Mouse (Mus musculus): ENCODE measurements around the gene Prkcq.
"Not testable (repeated sequence)": the region's sequence is repeated elsewhere in the genome, so short reads cannot be mapped to it uniquely, and the experiment has no call there.

The Prkcq gene

GRCm38 (mm10) chr2:11294643-11295191 is 122.8 kb downstream of the Prkcq start:
- no peak for DNase-seq

- DNase-seq, result no peak
These were observed 126.9 kb downstream of the Prkcq start for GRCm38 (mm10) chr2:11298811-11299210.

GRCm38 (mm10) chr2:11299366-11299765 is 127.5 kb downstream of the Prkcq start:
- DNase-seq, result no peak

GRCm38 (mm10) chr2:11300362-11300761 is 128.5 kb downstream of the Prkcq start:
- DNase-seq, result no peak

- no peak for DNase-seq
These were observed 148.3 kb downstream of the Prkcq start for GRCm38 (mm10) chr2:11320241-11320640.

- no peak for DNase-seq
These were observed 150.5 kb downstream of the Prkcq start for GRCm38 (mm10) chr2:11322396-11322795.

- DNase-seq, result no peak
These were observed 155.4 kb downstream of the Prkcq start for GRCm38 (mm10) chr2:11327280-11327679.

GRCm38 (mm10) chr2:11329407-11330224 is 157.7 kb downstream of the Prkcq start:
- no peak for DNase-seq

GRCm38 (mm10) chr2:11331528-11332446 is 159.9 kb downstream of the Prkcq start:
- peak; percentile 57 for DNase-seq

GRCm38 (mm10) chr2:11332469-11332868 is 160.6 kb downstream of the Prkcq start:
- DNase-seq, result no peak

GRCm38 (mm10) chr2:11333301-11334017 is 161.6 kb downstream of the Prkcq start:
- no peak for DNase-seq

GRCm38 (mm10) chr2:11336320-11336719 is 164.4 kb downstream of the Prkcq start:
- DNase-seq, result no peak

GRCm38 (mm10) chr2:11338931-11339839 is 167.3 kb downstream of the Prkcq start:
- no peak for DNase-seq

GRCm38 (mm10) chr2:11344691-11345090 is 172.8 kb downstream of the Prkcq start:
- DNase-seq, result no peak

- DNase-seq, result not testable (repeated sequence)
These were observed 174.5 kb downstream of the Prkcq start for GRCm38 (mm10) chr2:11346419-11346818.

- DNase-seq, result no peak
These were observed 175.9 kb downstream of the Prkcq start for GRCm38 (mm10) chr2:11347791-11348190.

Measured in cerebellum, adult 8-10 months (tissue).